Mouse (Mus musculus) liver, adult 2 months (tissue): ENCODE measurements around the gene Chst3.

Source experiments
- CTCF ChIP-seq: fragments of 200-500 bp; IDR thresholded peaks from 2 replicates; pipeline ENCODE4 v1.5.1; 2011; ENCODE audit warnings: low read depth, low read length, control low read depth
- POLR2A ChIP-seq: fragments of 200-500 bp; IDR thresholded peaks from 2 replicates; pipeline ENCODE4 v1.6.1; 2011; ENCODE audit warnings: low read length, control low read depth; ENCODE audit not compliant: insufficient read depth; ENCODE audit errors: extremely low read depth

GRCm38 (mm10) chr10:60170326-60171089, 48.6 kb downstream of the Chst3 start:
- no peak for TF ChIP-seq CTCF
- TF ChIP-seq POLR2A: no peak
